8 mouse cellular contexts compared by ENCODE assay signal in genomic region chr16:93832451-93833276, GRCm38 (mm10). TPM values are rescaled to one million over a fixed set of nuclear protein-coding genes. Genes with fewer than 3 reads are reported as not detected.
DNase-seq lines count a peak whose midpoint lies in the region; ATAC-seq lines count a peak whose summit lies in the region.

No protein-coding gene starts in this region.

- peak overlapping the region; percentile 91 for H3K9ac ChIP-seq in intestine, embryonic 15.5 days
- H3K9ac ChIP-seq in liver, embryonic 12.5 days, result peak overlapping the region; percentile 91

- H3K4me1 ChIP-seq in intestine, embryonic 15.5 days (replicated peaks), result peaks cover 9% of the 10 kb centered on the region
- H3K4me1 ChIP-seq in liver, embryonic 12.5 days, result peaks cover 33% of the 10 kb centered on the region

- H3K9me3 ChIP-seq in intestine, embryonic 15.5 days, result no peaks in the 10 kb centered on the region
- H3K9me3 ChIP-seq in liver, embryonic 12.5 days (replicated peaks), result no peaks in the 10 kb centered on the region

- H3K4me3 ChIP-seq in intestine, embryonic 15.5 days (replicated peaks), result peak overlapping the region; percentile 83
- H3K4me3 ChIP-seq in liver, embryonic 12.5 days, result peak overlapping the region; percentile 87

- under 1% methylated on average over 63 of the region's 69 CpGs for WGBS in intestine, embryonic 15.5 days
- WGBS in liver, embryonic 12.5 days (ENCODE audit: insufficient replicate concordance), result 1% methylated on average over 57 of the region's 69 CpGs

- peak overlapping the region; percentile 66 for H3K4me2 ChIP-seq in intestine, embryonic 15.5 days (replicated peaks)
- peak overlapping the region; percentile 90 for H3K4me2 ChIP-seq in liver, embryonic 12.5 days

- H3K36me3 ChIP-seq in intestine, embryonic 15.5 days, result no peaks in the 10 kb centered on the region
- peaks cover 18% of the 10 kb centered on the region; the same call in 1 of the 2 replicates for H3K36me3 ChIP-seq in liver, embryonic 12.5 days

- peak overlapping the region; percentile 92 for H3K27ac ChIP-seq in intestine, embryonic 15.5 days
- H3K27ac ChIP-seq in liver, embryonic 12.5 days, result peak overlapping the region; percentile 96

- DNase-seq in thymus, postnatal 10 days (ENCODE audit: low spot score in 2 of 2), result peak; percentile 46 to 56
- DNase-seq in thymus, postnatal 4 days, result no peak
- peak; percentile 45 for DNase-seq in c-Kit-negative CD71-positive TER-119-positive erythroid progenitor cells, embryonic 14.5 days (ENCODE audit: low read depth, low spot score)
- DNase-seq in forelimb bud, embryonic 11.5 days (ENCODE audit: low read depth, low spot score), result peak; percentile 57
- DNase-seq in testis, postnatal 10 days (ENCODE audit: low spot score), result peak; percentile 70

- H3K27me3 ChIP-seq in intestine, embryonic 15.5 days (replicated peaks), result no peaks in the 10 kb centered on the region
- no peaks in the 10 kb centered on the region for H3K27me3 ChIP-seq in liver, embryonic 12.5 days (replicated peaks)

- peak; percentile 76; the same call in 1 of the 2 replicates for ATAC-seq in intestine, embryonic 15.5 days
- ATAC-seq in liver, embryonic 12.5 days, result peak; percentile 76
- ATAC-seq in monocyte, adult 5-6 weeks (replicated peaks; ENCODE audit: insufficient number of reproducible peaks, low FRiP score, low TSS enrichment, poor library complexity, severe bottlenecking), result peak; percentile 64

RNA-seq across cellular contexts. Expression of gene Morc3, which starts 0.7 kb away (rescaled TPM):
- 27.5 and 40.6 TPM in 2 replicates for polyA plus RNA-seq in intestine, embryonic 15.5 days (2015; fragmentation: Nextera tagmentation; extraction: Ambion mirVana)
- polyA plus RNA-seq in liver, embryonic 12.5 days (2016; fragmentation: Nextera tagmentation; extraction: Ambion mirVana), result 22.6 and 26.3 TPM in 2 replicates
- 205 to 285 TPM (median 241 TPM) in 3 replicates for total RNA-seq in monocyte, adult 5-6 weeks (2017)

RNA-seq across cellular contexts. Expression of gene Chaf1b, which starts 51.0 kb away (rescaled TPM):
- polyA plus RNA-seq in intestine, embryonic 15.5 days (2015; fragmentation: Nextera tagmentation; extraction: Ambion mirVana), result 55.1 and 62.1 TPM in 2 replicates
- polyA plus RNA-seq in liver, embryonic 12.5 days (2016; fragmentation: Nextera tagmentation; extraction: Ambion mirVana), result 66.9 and 71.2 TPM in 2 replicates
- 3.7 to 6.2 TPM (median 5.7 TPM) in 3 replicates for total RNA-seq in monocyte, adult 5-6 weeks (2017)
